Mouse (Mus musculus) urinary bladder, postnatal 4 days (tissue): ENCODE measurements around the gene Rora.

Source experiments
- DNase-seq, 2 experiments: peaks; one replicate each; pipeline ENCODE4 v3.0.0; 2021 to 2022; ENCODE audit warnings: low spot score in 2 of 2

Gene Rora

DNA sequence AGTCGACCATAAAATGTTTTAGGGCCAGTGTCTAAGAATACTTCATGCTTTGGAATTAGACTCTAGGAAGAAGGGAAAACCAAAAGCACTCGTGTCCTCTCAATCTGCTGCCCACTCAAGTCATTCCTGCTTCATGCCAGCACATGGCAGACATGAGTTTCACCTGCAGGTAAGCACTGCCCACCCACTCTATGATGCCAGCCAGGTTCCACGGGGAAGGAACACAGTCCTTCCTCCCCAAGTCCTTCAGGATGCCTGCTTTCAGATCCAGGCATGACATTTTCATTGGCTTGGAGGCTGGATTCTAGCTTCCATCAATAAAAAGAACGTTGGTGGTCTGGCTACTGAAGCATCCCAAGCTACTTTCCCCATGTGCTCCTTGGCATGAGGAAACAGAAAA, 166.4 kb downstream of the Rora start:
- DNase-seq = no peak

DNA sequence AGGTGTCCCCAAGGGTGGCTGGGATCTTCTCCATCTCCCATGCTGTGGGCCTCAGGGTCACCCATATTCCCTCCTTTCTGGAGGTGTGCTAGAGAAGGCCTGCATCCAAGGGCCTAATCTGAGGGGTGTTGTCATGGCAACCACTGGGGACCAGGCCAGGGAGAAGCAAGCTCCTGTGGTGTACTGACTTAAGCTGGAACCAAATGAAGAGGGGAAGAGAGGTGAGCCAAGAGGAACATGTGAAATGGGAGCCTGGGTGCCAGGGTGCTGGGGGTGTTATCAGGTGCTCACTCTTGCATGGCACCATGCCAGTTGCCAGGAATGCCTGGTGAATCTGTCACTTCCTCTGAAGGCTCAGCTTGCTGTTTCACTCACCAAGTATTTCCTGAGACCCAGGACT, 166.9 kb downstream of the Rora start:
- DNase-seq = no peak

DNA sequence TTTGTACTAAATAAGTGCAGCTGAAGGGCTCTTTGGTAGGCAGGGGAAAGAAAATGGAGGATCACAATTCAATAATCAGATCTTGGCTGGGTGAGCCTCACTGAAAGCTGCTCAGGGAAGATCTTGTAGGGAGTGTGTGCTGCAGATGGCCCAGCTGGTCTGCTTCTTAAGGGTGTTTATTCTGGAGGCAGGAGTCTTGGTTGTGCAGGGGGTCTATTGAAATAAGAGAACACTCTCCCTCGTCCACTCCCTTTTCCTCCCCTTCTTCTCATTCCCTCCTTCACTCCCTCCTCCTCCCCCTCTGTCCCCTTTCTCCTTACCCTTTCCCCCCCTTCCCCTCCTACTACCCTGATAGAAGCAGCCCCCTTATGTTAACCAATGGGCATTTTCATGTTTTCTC, 167.8 kb downstream of the Rora start:
- DNase-seq = no peak

DNA sequence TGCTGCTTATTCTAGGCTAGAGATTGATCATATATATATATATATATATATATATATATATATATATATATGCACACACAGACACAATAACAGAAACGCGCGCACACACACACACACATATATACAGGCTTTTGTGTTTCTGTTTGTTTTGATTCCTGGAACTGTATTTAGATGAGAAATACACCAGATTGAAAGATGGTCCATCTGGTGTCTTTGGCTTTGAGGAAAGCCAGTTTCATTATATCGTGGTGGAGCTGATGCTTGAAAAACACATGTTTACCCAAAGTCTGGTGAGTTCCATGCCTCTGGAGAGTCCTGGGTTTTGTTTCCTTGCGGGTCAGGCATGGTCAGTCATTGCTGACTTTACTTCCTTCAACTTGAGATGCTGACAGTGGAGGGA, 169.7 kb downstream of the Rora start:
- no peak for DNase-seq

DNA sequence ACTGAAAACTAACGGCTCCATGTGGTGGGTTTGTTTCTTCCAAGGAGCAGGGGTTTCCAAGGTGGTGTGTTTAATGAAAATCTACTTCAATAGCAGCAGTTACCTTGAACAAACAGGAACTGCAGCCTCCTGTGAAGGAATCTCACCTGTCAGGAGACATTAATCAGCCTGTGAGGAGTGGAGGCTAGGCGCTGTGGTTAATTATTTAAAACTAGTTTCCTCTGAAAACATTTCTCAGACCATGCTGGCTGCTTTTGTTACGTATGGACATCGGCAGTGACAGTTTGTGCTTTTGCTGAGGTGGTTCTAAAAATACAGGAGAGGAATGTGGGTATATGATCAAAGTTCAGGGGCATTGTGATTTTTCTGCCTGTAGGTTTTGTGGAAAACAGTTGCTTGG, 171.5 kb downstream of the Rora start:
- no peak for DNase-seq

DNA sequence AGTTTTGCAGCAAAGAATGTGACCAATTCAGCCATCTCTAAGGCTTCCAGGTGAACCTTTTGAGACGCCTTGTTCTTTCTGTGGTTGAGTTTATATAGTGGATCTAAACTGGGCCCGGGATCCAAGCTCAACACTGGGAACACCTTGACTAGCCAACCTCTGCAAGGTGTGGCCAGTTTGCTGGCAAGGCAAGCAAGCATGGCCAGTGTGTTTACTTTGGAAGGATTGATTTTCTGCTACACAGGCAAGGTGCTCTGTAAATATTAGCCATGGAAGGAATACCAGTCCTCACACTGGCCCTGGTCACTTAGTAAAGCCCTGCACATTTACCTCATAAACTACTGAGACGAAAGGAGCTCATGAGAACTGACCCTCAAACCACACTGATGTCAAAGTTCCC, 172.3 kb downstream of the Rora start:
- no peak for DNase-seq

DNA sequence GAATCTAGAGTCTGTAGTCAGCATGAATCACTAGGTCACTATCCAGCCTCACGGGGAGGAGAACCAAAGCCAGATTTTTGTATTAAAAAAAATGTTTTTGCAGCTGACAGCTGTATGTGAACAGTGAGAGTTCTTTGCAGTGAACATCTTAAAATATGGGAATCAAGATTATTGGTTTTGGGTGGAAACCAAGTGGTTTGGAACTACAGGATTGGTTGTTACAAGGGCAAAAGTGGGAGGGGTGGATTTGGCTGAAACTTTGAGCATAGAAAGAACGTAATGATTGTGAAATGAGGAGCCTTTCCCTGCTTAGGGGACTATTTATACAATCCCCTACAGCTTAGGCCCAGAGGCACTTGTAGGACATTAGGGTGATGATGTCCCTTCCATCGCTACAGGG, 173.9 kb downstream of the Rora start:
- no peak for DNase-seq

GRCm38 (mm10) chr9:68829903-68830302, 176.3 kb downstream of the Rora start:
- DNase-seq = no peak

DNA sequence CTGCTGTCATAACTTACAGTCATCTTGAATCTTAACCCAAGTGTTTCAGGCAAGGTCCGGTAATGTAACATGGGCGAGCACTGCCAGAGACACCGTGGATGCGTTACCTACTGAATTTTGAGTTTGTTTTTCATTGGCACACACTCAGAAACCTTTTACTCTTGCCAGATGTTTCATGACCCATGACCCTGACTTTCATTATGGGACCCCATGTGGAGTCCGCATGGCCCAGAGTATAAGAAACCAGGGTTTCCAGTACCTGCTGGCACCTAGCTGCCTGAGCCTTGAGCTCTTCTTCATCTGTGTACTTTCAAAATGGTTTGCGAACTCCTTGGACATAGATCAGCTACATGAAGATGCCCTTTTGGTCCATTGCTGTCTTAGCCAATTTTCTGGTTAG, 179.7 kb downstream of the Rora start:
- DNase-seq = no peak

- no peak for DNase-seq
Measured at GRCm38 (mm10) chr9:68835037-68835649, 181.6 kb downstream of the Rora start.

GRCm38 (mm10) chr9:68842134-68842892, 188.7 kb downstream of the Rora start:
- DNase-seq = no peak

DNA sequence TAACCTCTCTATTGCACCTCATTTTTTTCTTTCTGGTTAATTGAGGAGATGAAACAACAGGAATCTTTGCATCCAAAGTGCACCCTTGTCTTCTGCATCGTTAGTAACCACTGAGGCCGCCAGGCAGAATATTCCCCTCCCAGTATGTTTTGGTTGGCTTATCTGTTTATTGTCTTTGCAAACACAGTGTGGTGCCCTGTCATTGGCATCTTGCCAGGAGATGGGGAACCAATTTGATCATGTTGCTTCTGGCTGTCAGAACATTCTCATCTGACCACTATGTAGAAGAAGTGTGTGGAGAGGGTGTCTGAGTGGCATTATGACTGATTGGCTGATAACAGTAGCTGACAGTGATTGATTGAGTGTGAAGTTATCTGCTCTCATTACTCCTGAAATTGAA, 192.0 kb downstream of the Rora start:
- DNase-seq = no peak

DNA sequence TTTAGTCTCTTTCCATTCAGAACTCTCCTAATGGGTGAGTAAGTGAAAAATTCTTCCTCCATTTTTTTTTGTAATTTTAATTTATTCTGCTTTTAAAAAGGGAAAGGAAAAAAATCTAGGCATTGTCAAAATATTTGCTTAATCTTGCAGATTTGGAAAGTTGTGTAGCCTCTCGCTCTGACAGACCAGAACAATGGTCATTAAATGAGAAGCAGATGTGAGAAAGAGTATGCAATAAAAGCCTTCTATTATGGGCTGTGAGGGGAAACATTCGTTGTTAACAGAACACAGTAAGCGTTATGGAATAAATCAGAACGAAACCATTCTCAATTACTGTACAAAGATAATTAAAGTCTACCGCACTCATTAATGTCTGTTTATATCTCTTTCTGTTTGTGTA, 196.7 kb downstream of the Rora start:
- DNase-seq = no peak

DNA sequence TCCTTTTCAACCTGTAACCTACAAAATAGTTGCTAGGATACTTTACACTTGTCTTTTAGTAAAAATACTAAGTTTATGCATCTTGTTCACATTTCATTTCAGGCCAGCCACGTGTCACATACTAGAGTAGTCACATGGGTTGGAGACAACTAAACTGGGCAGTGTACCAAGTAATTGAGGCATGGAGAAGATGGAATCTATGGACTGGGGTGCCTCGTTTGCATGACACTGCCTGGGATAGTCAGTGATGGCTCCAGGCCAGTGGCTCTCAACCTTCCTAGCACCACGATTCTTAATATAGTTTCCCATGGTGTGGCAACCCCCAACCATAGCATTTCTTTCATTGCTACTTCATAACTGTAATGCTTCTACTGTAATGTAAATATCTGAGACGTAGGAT, 198.6 kb downstream of the Rora start:
- DNase-seq = no peak

- no peak for DNase-seq
Measured at GRCm38 (mm10) chr9:68852934-68853333, 199.3 kb downstream of the Rora start.

DNA sequence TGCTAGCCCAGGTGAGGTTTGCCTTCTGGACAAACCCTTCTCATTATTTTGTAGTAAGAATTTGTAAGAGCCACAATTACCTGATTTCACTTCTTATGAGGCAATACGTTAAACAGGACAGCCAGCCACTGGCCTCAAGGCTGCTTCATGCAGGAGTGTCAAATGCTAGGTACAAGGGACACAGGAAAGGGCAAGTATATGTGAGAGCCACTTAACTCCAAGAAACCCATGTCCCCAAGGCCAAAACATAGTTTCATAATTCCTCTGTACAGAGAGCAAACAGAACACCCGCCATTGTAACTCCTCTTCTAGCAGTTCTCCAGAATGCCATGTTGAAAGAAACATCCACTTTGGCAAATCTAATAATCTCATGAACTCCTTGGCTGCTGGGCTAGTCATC, 205.9 kb downstream of the Rora start:
- no peak for DNase-seq

GRCm38 (mm10) chr9:68866317-68866716, 212.7 kb downstream of the Rora start:
- DNase-seq = no peak

DNA sequence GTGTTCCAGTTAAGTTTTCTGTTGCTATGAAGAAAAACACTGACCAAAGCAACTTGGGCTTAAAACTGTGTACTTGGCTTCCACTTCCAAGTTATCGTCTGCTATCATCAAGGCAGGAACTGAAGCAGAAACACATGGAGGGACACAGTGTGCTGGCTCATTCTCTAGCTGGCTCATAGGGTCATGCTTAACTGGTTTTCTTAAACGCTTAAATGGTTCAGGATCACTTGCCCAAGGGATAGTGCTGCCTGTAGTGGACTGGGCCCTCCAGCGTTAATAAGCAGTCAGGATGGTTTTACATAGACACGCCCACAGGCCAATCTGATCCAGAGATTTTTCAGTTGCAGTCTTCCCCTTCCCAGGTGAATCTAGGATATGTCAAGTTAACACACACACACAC, 220.3 kb downstream of the Rora start:
- DNase-seq = no peak

DNA sequence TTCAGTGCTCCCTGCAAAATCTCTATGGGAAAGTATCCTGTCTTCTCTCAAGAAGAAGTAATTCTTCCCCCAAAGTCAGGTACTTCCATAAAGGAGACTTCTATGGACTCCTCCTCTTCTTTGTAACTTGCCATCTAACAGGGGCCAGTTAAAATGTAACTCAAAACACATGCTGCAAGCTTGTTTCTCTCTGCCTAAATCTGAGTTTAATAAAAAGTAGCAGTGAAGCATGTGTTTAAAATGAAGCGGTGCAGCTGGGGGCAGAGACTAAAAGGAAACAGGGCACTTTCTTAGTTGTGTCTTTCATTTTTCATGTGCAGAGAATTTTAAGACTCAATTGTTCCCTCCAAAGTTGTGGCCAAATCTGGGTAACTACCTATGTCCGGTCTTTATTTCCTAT, 221.0 kb downstream of the Rora start:
- DNase-seq = no peak

GRCm38 (mm10) chr9:68875791-68876190, 222.2 kb downstream of the Rora start:
- DNase-seq = no peak

DNA sequence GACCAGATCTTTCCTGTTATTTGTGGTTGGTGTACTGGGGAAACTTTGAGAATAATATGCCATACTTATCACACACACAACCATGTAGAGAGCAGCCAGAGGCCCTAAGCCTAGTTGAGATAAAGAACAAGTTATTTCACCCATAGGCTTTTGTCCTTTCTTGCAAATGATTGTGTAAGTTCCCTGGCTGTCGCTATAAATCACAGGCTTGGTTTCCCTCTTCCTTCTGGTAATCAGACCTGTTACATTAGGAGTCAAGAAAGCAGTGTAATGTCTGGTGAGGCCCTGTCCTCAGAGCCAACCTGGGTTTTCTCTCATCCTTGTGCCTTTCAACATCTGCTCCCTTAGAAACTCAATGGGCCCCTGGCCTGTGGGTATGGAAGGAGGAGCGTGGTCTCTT, 222.7 kb downstream of the Rora start:
- no peak for DNase-seq

GRCm38 (mm10) chr9:68881896-68882295, 228.3 kb downstream of the Rora start:
- no peak for DNase-seq

DNA sequence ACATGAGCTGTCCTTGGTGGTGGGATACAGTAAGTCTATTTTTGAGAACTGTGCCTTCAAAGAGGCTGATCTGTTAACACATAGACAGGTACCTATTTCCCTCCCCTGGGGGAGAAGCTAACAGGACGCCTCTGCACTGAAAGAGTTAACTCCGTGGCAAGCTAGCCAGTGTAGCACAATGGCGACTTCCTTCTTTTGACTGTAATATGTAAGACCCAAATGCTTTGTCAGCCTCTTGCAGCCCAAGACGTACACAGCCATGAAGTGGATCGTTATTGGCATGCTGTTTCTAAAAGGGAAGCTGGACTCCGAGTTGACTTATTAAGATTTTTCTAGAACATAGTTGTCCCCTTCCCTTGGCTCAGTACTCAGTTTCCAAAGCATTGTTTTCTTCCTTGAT, 229.4 kb downstream of the Rora start:
- DNase-seq = no peak

DNA sequence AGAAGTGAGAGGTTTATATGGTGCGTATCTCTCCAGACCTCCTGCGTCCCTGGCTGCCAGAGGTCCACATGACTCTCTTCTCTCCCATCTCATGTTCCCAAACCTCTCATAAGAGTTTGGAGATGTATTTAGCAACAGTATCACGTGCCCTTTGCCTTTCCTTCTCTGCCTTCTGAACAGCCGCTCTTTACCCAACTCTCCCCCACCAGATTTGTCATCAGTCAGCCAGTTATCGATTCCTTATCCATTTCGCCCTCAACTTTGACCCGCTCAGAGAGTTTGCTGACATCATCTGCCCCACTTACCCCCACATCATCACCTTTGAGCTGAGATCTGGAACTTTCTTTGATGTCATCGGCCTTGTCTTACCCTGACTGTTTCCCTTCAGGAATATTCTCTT, 230.1 kb downstream of the Rora start:
- DNase-seq = no peak
